Mouse (Mus musculus): ENCODE data around the gene Dgcr2.

- no peak; the same call in 1 of the 2 replicates for TF ChIP-seq POLR2A (IDR thresholded peaks at IDR 0.05; ENCODE audit: low read depth, low read length)
- no peak for TF ChIP-seq CTCF (IDR thresholded peaks at IDR 0.05; ENCODE audit: extremely low read depth, insufficient read length, insufficient replicate concordance, low read depth, low read length)
Observed at GRCm38 (mm10) chr16:17890917-17891566, 7.3 kb downstream of the Dgcr2 start.

Data from small intestine, adult 2 months (tissue).